Mouse (Mus musculus): ENCODE data around the gene Pik3r4. TPM values are rescaled to one million over a fixed set of nuclear protein-coding genes. Genes with fewer than 3 reads are reported as not detected.

The Pik3r4 gene
- total RNA-seq, 2 experiments from 2014 or later = 24.2 to 24.7 TPM

GRCm38 (mm10) chr9:105693854-105694253 is 51.1 kb downstream of the Pik3r4 start:
- intact Hi-C loops (cut with DNase I) = loop anchor here (1.0 to 5.0 kb wide), 4 partner anchors 163 to 418 kb away; no protein-coding TSS in a partner anchor
- peak; percentile 78 to 86 for DNase-seq

GRCm38 (mm10) chr9:105696818-105697564 is 54.2 kb downstream of the Pik3r4 start:
- intact Hi-C loops (cut with DNase I) = no loop called here
- DNase-seq = no peak

- DNase-seq = peak; percentile 29 to 44
- intact Hi-C loops (cut with DNase I) = no loop called here
Observed at GRCm38 (mm10) chr9:105697764-105698396, 55.1 kb downstream of the Pik3r4 start.

- intact Hi-C loops (cut with DNase I) = no loop called here
- no peak for DNase-seq
Observed at GRCm38 (mm10) chr9:105700702-105701101, 57.9 kb downstream of the Pik3r4 start.

GRCm38 (mm10) chr9:105701966-105702365 is 59.2 kb downstream of the Pik3r4 start:
- no peak for DNase-seq

GRCm38 (mm10) chr9:105704226-105704932 is 61.6 kb downstream of the Pik3r4 start:
- intact Hi-C loops (cut with DNase I) = no loop called here

More at GRCm38 (mm10) chr9:105701966-105702365, 59.2 kb downstream of the Pik3r4 start:
- intact Hi-C loops (cut with DNase I) = no loop called here

GRCm38 (mm10) chr9:105705011-105705410 is 62.2 kb downstream of the Pik3r4 start:
- DNase-seq = no peak
- intact Hi-C loops (cut with DNase I) = no loop called here

More at GRCm38 (mm10) chr9:105704226-105704932, 61.6 kb downstream of the Pik3r4 start:
- DNase-seq = no peak

GRCm38 (mm10) chr9:105712049-105712448 is 69.3 kb downstream of the Pik3r4 start:
- DNase-seq = no peak
- intact Hi-C loops (cut with DNase I) = no loop called here

- DNase-seq = no peak
- intact Hi-C loops (cut with DNase I) = no loop called here
Observed at GRCm38 (mm10) chr9:105719367-105719766, 76.6 kb downstream of the Pik3r4 start.

- DNase-seq = no peak
- intact Hi-C loops (cut with DNase I) = no loop called here
Observed at GRCm38 (mm10) chr9:105719851-105720395, 77.1 kb downstream of the Pik3r4 start.

- intact Hi-C loops (cut with DNase I) = no loop called here
- DNase-seq = no peak
Observed at GRCm38 (mm10) chr9:105720430-105720829, 77.7 kb downstream of the Pik3r4 start.

GRCm38 (mm10) chr9:105731976-105732375 is 89.2 kb downstream of the Pik3r4 start:
- intact Hi-C loops (cut with DNase I) = no loop called here
- DNase-seq = peak; percentile 16 to 29

- DNase-seq = no peak
- intact Hi-C loops (cut with DNase I) = no loop called here
Observed at GRCm38 (mm10) chr9:105734651-105735050, 91.9 kb downstream of the Pik3r4 start.

GRCm38 (mm10) chr9:105735195-105735594 is 92.4 kb downstream of the Pik3r4 start:
- no peak for DNase-seq
- intact Hi-C loops (cut with DNase I) = no loop called here

Other genes with a start within 250 kb of the Pik3r4 start
- gene Aste1, start 247.6 kb upstream of the Pik3r4 start, total RNA-seq (2021) = 1 to 10 TPM; 6.2 to 6.8 TPM
- not detected for gene Nek11, start 247.5 kb upstream of the Pik3r4 start, total RNA-seq (2021)
- gene Atp2c1, start 115.7 kb upstream of the Pik3r4 start, total RNA-seq (2021) = 10 to 100 TPM; 64.6 to 69.8 TPM
- 1 to 10 TPM; 4.0 to 4.4 TPM for gene Col6a6, start 185.2 kb downstream of the Pik3r4 start, total RNA-seq (2021)

Measured in heart, postnatal 36 days (tissue).